Mouse (Mus musculus) common myeloid progenitor, adult 5-6 weeks (primary cell): ENCODE results near the gene Trdmt1. TPM values are rescaled to one million over a fixed set of nuclear protein-coding genes. Genes with fewer than 3 reads are reported as not detected.
"Not testable (repeated sequence)": the region's sequence is repeated elsewhere in the genome, so short reads cannot be mapped to it uniquely, and the experiment has no call there.

Source experiments
- ATAC-seq: replicated peaks from 2 replicates; pipeline ENCODE4 v1.8.0; 2016; ENCODE audit warnings: low read depth, mild to moderate bottlenecking, moderate TSS enrichment, inconsistent platforms; ENCODE audit not compliant: poor library complexity, severe bottlenecking
- total RNA-seq: library from RNA; stranded (forward); fragments of 200-1000, 187-1606 nt; gene quantifications from 2 replicates; pipeline ENCODE4 v1.2.3, GENCODE M21; 2017

The Trdmt1 gene
- 11.3 and 12.4 TPM in 2 replicates for total RNA-seq

DNA sequence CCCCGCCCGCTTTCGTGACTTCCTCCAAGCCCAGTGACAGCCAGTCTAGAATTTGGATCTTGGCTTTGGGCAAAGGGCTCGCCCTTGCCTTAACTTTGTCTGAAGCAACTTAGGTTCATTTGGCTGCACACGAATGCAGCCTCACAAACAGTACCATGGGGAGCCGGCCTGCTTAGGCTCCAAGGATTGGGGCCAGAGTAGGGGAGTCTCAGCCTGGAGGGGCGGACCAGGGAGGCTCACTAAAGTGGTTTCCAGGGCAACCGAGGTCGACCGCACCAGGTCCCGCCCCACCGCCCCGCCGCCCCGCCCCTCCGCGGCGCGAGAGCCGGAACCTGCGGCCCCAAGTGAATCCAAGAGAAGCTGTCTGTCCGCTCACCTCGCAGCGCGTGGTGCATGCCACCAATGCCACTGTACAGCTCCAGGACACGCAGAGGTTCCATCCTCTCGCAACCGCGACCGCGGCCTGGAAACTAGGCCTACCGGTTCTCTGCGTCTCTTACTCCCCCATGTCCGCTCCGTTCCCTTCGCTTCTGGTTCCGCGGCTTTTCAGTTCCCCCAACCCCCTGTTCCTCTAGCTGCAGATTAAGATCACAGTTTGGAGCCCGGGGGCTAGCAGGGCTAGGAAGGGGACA is at the start of gene Trdmt1:
Gene Trdmt1 (minus strand): TSS at position 476 of the 632 bp plus-strand sequence.
- peak; percentile 88 for ATAC-seq

GRCm38 (mm10) chr2:13593328-13593727 is 48.9 kb upstream of the Trdmt1 start:
- ATAC-seq, result no peak

GRCm38 (mm10) chr2:13583746-13584145 is 39.3 kb upstream of the Trdmt1 start:
- ATAC-seq, result not testable (repeated sequence)

- ATAC-seq, result no peak
These were observed 37.7 kb upstream of the Trdmt1 start for GRCm38 (mm10) chr2:13582184-13582583.

DNA sequence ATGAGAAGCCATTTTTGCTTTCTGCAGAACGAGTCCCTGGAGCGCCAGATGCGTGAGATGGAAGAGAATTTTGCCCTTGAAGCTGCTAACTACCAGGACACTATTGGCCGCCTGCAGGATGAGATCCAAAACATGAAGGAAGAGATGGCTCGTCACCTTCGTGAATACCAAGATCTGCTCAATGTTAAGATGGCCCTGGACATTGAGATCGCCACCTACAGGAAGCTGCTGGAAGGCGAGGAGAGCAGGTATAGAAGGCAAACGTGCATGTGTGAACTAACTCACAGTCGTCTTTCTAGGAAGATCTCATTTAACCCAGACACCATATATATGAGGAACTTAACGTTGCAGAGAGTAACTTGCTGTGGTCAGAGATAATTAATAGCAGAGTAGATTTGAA is 35.5 kb upstream of the Trdmt1 start:
- 0 out of 2 replicates have a peak, but pooled peaks have one; percentile 12 for ATAC-seq

DNA sequence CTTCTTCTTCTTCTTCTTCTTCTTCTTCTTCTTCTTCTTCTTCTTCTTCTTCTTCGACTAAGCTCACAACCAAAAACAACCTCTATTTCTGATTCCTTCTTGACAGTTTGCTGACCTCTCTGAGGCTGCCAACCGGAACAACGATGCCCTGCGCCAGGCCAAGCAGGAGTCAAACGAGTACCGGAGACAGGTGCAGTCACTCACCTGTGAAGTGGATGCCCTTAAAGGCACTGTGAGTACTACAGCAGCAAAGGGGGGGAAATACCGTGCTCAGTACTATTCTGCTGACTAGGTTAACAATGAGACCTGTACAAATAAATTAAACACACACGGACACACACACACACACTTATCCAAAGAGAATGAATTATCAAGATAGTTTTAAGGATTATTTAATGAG is 34.8 kb upstream of the Trdmt1 start:
- no peak for ATAC-seq

- ATAC-seq, result no peak
These were observed 34.1 kb upstream of the Trdmt1 start for GRCm38 (mm10) chr2:13578473-13579152.

GRCm38 (mm10) chr2:13577399-13577798 is 32.9 kb upstream of the Trdmt1 start:
- no peak for ATAC-seq

GRCm38 (mm10) chr2:13575926-13576325 is 31.5 kb upstream of the Trdmt1 start:
- no peak for ATAC-seq

DNA sequence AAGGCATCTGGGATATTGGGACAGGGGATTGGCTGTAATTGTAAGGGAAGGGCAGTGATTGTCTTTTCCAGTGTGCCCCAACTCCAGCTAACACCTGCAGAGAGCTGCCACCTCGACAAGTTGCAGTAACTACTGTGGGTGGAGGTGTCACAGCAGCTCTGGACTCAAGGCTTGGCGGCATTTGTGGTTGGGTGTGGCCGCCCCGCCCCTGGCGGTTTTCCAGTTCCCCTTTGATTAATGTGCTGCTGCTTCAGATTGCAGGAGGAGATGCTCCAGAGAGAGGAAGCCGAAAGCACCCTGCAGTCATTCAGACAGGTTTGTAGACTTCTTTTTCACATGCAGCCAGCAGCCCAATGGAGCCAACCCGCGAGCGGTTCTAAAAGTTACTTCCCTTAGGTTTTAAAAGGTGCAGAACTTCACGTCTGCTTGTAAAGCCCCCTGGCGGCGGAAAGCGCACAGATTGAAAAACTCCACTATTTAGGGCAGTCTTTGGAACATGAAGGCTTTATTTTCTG is 30.9 kb upstream of the Trdmt1 start:
- peak; percentile 27 for ATAC-seq

DNA sequence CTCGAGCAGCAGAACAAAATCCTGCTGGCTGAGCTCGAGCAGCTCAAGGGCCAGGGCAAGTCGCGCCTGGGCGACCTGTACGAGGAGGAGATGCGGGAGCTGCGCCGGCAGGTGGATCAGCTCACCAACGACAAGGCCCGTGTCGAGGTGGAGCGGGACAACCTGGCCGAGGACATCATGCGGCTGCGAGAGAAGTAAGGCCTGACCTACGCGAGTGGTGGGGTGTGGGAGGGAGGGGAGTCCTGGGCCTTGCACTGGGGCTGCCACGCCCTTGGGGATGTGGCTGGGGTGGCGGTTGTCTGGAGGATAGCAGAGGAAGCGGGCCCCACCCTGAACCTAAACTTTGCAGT is 30.3 kb upstream of the Trdmt1 start:
- peak; percentile 36 for ATAC-seq

- peak; percentile 64 for ATAC-seq
These were observed 29.8 kb upstream of the Trdmt1 start for GRCm38 (mm10) chr2:13574066-13574800.

DNA sequence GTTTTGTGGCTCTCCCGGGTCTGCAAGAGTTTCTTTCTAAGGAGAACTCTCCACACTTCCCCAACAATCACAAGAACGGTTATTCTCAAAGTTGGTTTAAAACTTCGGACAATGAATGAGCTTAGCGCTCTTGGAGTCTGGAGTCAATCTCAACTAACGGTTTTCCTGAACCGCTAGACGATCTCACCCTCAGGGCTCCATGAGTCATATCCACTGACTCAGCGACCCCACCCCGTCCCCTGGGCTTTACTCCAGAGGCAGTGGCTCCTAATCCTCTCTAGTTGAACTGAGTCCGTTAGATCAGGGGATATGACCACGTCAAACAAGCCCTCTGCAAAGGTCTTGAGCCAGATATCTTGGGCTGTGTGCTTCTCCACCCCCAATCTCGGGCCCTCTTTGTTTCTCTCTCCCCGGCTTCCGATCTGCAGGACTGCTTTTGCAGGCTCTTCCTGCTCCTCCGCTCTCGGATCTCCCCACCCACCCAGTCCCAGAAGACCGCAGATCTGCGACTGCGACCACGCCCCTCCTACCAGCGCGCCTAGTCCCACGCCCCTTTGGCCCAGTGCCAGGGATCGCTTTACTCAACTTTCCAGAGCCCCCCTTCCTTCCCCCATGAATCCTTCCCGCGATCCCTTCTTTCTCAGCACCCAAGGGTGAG is 29.1 kb upstream of the Trdmt1 start, which contains the start of gene Vim:
Gene Vim (plus strand): TSS at position 520 of the 658 bp plus-strand sequence.
- ATAC-seq, result peak; percentile 55

DNA sequence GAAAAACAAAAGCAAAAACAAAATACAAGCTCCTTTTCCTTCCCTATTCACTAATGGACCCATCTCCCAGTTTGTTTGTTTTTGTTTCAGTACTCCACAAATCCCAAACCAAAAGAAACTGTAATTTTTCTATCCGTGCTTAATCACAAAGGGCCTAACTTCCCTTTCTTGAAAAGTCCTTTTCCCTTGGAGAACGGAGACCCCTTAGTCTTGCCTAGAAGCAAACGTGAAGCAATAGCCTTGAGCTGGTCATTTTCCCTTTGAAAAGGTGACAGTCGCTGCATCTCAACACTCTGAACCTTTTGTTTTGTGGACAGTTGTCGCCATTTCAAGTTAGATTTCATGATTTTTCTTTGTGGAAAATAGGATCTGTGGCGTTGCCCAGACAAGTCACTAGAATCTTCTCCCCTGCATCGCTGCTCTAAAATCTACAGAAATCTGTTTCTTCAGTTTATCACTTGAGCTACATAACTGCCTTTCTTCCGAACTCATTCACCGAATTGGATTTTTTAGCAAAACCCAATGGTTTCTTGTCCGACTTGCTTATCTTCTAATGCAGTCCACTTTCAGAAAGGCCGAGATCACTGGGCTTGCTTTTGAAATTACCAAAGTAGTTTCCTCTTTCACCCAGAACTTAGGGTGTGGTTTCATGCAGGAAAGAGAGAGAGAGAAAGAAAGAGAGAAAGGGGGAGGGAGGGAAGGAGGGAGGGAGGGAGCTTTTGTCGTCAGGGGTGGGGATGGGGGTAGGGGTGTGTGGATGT is 28.4 kb upstream of the Trdmt1 start:
- ATAC-seq, result peak; percentile 0; the same call in 1 of the 2 replicates

GRCm38 (mm10) chr2:13572101-13572553 is 27.7 kb upstream of the Trdmt1 start:
- ATAC-seq, result no peak

DNA sequence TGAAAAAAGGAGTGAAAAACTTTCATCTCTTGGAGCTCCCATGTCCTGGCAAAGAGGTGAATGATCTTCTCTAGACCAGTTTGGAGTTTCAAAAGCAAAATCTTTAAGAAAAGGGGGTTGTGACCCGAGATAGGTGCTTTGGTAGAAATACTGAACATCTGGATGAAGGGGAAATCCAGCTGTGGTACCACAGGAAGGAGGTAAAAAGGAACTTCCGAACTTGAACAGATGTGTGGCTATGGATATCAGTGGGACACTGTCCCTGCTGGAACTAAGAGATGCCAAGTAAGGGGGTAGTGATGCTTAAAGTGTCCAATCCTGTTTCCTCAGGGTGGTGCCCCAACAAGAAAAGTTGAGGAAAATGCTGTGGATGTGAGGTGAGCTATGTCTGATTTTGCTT is 25.7 kb upstream of the Trdmt1 start:
- ATAC-seq, result no peak

DNA sequence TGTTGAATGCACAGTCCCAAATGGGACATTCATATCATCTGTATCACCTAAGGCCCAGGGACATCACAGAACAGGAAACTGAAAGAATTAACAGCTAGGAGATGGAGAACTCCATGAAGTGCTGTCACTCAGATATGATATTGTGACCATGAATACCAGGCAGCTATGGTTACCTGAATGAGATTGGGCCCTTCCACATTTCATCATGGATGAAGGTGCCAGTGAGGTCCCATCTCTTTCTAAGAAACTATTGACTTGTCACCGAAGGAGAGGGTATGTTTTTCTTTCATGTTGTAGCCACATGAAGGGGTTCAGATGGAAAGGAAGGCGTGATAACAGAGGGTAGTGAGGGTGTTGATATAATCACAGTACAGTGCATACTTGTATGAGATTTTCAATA is 15.9 kb upstream of the Trdmt1 start:
- ATAC-seq, result no peak

- ATAC-seq, result no peak
These were observed 15.3 kb upstream of the Trdmt1 start for GRCm38 (mm10) chr2:13559729-13560128.

GRCm38 (mm10) chr2:13559303-13559702 is 14.8 kb upstream of the Trdmt1 start:
- no peak for ATAC-seq
